Mouse (Mus musculus) kidney, postnatal 14 days (tissue): ENCODE results near the gene Zfp428.
A peak's percentile ranks its signal among the peaks of the same experiment; 100 is the strongest.
"Not testable (repeated sequence)": the region's sequence is repeated elsewhere in the genome, so short reads cannot be mapped to it uniquely, and the experiment has no call there.

Experiments
- DNase-seq: peaks from one replicate; pipeline ENCODE4 v3.0.0; 2022; ENCODE audit warnings: mixed read lengths

Gene Zfp428

GRCm38 (mm10) chr7:24481474-24482207, 25.2 kb upstream of the Zfp428 start, which contains the start of gene Cadm4:
TSS of gene Cadm4 (plus strand) at chr7:24482023.
- DNase-seq, result peak; percentile 91

GRCm38 (mm10) chr7:24482208-24483020, 24.4 kb upstream of the Zfp428 start:
- DNase-seq, result no peak

- DNase-seq, result not testable (repeated sequence)
These were observed 23.5 kb upstream of the Zfp428 start for GRCm38 (mm10) chr7:24483291-24483690.

- DNase-seq, result no peak
These were observed 21.3 kb upstream of the Zfp428 start for GRCm38 (mm10) chr7:24485481-24485880.

GRCm38 (mm10) chr7:24486654-24487130, 20.1 kb upstream of the Zfp428 start:
- DNase-seq, result no peak

GRCm38 (mm10) chr7:24487403-24487802, 19.4 kb upstream of the Zfp428 start:
- DNase-seq, result no peak

- no peak for DNase-seq
These were observed 18.5 kb upstream of the Zfp428 start for GRCm38 (mm10) chr7:24488303-24488702.

- peak; percentile 41 for DNase-seq
These were observed 6.8 kb upstream of the Zfp428 start for GRCm38 (mm10) chr7:24499856-24500577.

- peak; percentile 25 for DNase-seq
These were observed 5.9 kb upstream of the Zfp428 start for GRCm38 (mm10) chr7:24500929-24501328.

- peak; percentile 34 for DNase-seq
These were observed 5.3 kb upstream of the Zfp428 start for GRCm38 (mm10) chr7:24501492-24501891.

GRCm38 (mm10) chr7:24504004-24504403, 2.8 kb upstream of the Zfp428 start:
- DNase-seq, result no peak

GRCm38 (mm10) chr7:24504868-24505267, 1.9 kb upstream of the Zfp428 start:
- no peak for DNase-seq

GRCm38 (mm10) chr7:24505447-24506064, 1.2 kb upstream of the Zfp428 start:
- no peak for DNase-seq

- peak; percentile 31 for DNase-seq
These were observed 744 bp upstream of the Zfp428 start for GRCm38 (mm10) chr7:24506065-24506459.

GRCm38 (mm10) chr7:24506476-24506837, 349 bp upstream of the Zfp428 start:
- DNase-seq, result peak; percentile 67

GRCm38 (mm10) chr7:24507726-24508114, 914 bp downstream of the Zfp428 start:
- no peak for DNase-seq

GRCm38 (mm10) chr7:24512355-24512754, 5.5 kb downstream of the Zfp428 start, which contains the start of gene AC161166.1:
TSS of gene AC161166.1 (minus strand) at chr7:24512455.
- DNase-seq, result no peak

GRCm38 (mm10) chr7:24516319-24516718, 9.5 kb downstream of the Zfp428 start:
- DNase-seq, result not testable (repeated sequence)

- no peak for DNase-seq
These were observed 10.3 kb downstream of the Zfp428 start for GRCm38 (mm10) chr7:24517077-24517476.

- no peak for DNase-seq
These were observed 10.8 kb downstream of the Zfp428 start for GRCm38 (mm10) chr7:24517654-24518053.

- DNase-seq, result no peak
These were observed 12.3 kb downstream of the Zfp428 start for GRCm38 (mm10) chr7:24519130-24519529.

GRCm38 (mm10) chr7:24520054-24520453, 13.2 kb downstream of the Zfp428 start:
- DNase-seq, result not testable (repeated sequence)

- DNase-seq, result no peak
These were observed 16.0 kb downstream of the Zfp428 start for GRCm38 (mm10) chr7:24522805-24523204.
